Mouse (Mus musculus): Measurements from ENCODE around the gene Etnk1.

- TF ChIP-seq CTCF (IDR thresholded peaks at IDR 0.05; ENCODE audit: extremely low read depth, insufficient read depth, low read length): no peak
- no peak for TF ChIP-seq POLR2A (IDR thresholded peaks at IDR 0.05; ENCODE audit: extremely low read depth, insufficient read depth, low read length)
Measured at GRCm38 (mm10) chr6:143191477-143192098, 24.6 kb downstream of the Etnk1 start.
